Mouse (Mus musculus) heart, postnatal 4 days (tissue): Measurements from ENCODE around the gene Astl. TPM values are rescaled to one million over a fixed set of nuclear protein-coding genes. Genes with fewer than 3 reads are reported as not detected.

Experiments used
- DNase-seq: peaks from one replicate; pipeline ENCODE4 v3.0.0; 2021
- total RNA-seq, 2 experiments: library from RNA; stranded (reverse); gene quantifications; 2 replicates each; pipeline ENCODE4 v1.2.3; 2021

Gene Astl
- total RNA-seq, 2 experiments from 2014 or later = not detected

DNA sequence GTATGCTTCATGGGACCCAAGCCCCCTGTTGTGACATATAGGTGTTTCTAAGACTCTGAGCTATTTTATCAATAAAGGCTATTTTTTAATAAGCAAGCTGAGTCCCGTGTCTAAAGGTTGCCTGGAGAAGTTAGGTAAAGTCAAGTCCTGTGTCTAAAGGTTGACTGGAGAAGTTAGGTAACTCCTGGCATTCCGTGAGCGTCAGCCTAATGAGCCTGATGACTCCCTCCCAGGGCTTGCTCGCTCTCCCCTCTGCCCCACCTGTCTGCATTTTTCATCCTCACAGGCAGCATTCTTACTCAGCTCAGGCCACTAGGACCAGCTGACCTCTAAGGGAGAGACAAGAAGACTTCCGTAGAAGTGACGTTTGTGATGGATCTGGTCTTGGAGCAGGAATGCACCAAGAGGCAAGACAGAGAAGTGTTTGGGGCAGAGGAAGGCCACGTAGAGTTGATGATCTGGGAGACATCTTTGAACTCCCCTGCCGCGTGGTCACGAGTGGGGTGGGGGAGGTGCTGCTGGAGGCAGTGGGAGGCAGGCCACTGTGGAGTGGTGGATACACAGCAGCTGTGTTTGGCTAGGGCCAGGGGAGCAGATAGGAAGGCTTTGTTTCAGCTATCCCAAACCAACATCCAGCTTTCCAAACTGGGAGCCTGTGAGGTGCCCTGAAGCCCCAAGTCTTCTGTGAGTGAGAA lies 28.8 kb downstream of the Astl start:
- no peak for DNase-seq

GRCm38 (mm10) chr2:127369703-127370376 lies 31.4 kb downstream of the Astl start:
- DNase-seq = no peak

- no peak for DNase-seq
Measured at GRCm38 (mm10) chr2:127370561-127371483, 32.4 kb downstream of the Astl start.

DNA sequence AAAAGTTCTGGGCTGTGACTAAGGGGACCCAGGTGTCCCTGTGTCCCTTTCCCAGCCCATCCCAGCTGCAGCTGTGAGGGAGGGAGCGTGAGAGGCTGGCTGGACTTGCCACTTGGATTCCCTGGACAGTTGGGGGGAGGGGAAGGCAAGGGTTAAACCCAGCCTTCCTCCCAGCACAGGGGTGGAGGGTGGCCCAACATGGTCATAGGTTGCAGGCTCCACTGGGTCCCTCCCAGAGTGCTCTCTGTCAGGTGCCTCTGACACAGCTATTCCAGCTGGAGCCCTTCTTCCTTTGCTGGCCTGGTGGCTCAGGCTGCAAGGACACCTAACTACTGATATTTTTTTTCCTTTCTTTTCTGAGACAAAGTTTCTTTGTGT lies 33.0 kb downstream of the Astl start:
- no peak for DNase-seq

DNA sequence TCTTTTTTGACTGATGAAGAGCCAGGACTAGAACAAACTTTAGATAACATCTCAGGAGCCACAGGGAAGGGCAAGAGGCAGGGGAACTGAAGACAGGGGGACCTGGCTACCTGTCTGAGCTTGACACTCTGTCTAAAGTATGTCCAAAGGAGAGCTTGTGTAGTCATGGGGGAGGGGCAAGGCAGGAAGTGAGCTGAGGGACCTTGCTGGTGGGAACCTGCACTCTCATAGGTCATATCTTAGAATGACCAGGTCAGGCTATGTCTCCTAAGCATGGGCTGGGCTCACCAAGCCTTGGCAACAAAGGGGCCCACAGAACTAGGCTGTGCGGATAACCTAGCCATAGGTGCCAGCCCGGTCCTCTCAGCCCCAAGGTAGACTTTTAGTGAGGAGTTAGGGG lies 33.6 kb downstream of the Astl start:
- DNase-seq = no peak

DNA sequence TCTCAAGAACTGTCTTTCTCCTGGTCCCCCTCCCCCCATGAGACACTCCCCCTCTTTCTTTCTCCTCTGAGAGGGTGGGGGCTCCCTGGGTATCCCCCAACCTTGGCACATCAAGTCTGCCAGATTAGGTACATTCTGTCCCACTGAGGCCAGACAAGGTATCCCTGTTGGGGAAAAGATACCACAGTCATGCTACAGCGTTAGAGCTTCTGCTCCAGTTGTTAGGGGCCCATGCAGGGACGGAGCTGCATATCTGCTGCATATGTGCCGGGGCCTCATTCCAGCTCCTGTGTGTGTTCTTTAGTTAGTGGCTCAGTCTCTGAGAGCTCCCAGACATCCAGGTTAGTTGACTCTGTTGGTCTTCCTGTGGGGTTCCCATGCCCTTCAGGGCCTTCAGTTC lies 35.7 kb downstream of the Astl start:
- no peak for DNase-seq

- DNase-seq = no peak
Measured at GRCm38 (mm10) chr2:127375087-127375486, 36.6 kb downstream of the Astl start.

- no peak for DNase-seq
Measured at GRCm38 (mm10) chr2:127375759-127376341, 37.4 kb downstream of the Astl start.

DNA sequence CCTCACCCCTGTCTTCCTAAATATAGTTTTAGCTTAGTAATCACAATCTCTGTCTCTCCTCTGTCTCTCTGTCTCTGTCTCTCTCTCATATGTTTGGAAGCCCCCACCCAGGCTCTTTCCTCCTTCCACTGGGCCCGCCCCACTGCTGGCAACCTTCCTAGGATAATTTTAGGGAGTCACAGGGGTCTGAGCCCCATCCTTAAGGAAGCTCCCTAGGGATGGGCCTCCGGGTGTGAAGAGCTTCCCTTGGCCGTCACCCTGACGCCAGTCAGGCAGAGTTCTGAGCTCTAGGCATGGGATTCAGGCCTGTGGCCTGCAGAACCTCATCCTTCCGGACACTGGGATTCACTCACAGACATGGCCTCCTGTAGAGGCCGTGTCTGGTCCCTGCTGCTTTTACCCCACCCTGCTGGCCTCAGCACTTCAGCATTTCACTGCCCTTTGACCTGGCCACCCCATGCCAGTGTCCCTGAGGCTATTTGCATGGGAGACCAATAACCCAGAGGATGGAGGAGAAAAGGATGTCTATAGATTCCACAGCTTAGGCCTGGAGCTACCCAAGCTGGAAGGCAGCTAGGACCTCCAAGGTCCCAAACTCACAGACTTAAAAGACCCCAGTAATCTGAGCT lies 38.1 kb downstream of the Astl start:
- no peak for DNase-seq

DNA sequence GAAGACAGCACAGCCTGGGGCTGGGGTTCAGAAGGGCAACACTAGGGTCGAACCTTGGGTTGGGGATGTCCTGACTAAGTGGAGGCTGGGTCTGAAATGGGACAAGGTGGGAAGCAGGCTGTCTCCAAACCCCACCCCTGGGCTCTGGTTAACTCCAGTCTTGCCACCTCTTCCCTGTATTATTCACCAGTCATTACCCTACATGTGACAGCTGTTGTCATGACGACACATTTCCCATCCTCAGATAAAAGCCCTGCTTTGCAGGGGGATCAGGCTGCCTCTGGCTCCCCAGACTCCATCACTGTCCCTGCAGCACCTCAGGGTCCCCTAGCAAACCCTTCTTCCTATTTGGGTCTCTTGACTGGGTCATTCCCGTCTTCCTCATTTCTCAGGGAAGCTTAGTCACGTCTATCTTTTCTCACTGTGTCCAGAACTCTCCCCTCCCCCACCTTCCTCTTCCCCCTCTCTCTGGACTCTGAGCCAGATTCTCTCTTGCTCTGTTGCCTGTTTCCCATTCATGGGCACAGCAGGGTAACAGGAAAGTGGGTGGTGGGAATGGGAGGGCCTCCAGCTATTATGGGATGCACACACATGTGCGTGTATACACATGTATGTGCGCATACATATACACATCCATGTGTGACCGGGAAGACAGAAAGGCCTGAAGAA lies 39.6 kb downstream of the Astl start:
- DNase-seq = no peak

DNA sequence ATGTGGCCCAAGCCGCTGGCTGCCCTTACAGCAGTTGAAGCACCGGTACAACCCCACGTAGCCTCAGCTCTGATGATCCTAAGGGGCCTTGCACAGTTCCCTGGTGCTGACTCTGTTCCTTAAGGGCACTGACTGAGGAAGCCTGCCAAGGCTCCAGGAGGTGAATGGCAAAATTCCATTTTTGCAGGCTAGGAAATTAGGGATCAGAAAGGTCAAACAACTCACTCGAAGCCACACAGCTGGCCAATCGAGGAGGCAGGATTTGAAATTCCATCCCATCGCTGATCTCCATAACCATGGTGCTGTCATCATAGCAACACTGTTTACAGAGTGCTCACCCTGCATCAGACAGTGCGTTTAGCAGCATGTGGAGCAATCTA lies 40.2 kb downstream of the Astl start:
- no peak for DNase-seq

- no peak for DNase-seq
Measured at GRCm38 (mm10) chr2:127379250-127379649, 40.8 kb downstream of the Astl start.

DNA sequence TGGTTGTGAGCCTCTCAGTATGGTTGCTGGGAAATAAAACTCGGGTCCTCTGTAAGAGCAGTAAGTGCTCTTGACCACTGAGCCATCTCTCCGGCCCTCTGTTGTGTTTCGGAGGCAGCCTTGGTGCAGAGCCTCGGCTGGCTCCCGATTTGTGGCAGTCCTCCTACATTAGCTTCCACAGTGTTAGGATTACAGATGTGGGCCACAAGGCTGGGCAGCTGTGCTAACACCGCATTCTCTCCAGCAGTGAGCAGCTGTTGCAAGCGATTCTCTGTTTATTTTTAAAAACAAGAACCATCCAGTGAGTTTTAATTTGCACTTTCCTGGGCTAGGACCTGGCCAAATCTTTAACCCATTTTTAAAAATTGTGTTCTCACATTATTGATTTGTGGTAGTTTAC lies 45.4 kb downstream of the Astl start:
- no peak for DNase-seq

DNA sequence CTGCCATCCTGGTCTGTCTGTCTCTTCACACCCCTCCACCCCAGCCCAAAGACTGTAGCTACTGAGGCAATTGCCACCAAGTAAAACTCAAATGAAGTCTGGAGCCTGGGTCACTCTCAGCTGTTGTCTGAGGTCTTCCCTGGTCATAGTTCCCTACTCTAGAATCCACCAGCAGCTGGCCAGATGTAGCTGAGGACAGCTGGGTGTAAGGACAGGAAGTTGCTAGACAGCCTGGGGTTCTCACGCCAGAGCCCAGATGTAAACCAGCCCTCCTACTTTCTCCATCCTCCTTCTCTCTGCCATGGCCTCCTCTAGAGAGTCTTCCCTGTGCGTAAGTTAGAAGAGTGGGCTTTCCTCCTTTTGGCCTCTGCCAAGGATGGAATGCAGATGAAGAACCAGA lies 49.1 kb downstream of the Astl start:
- no peak for DNase-seq

GRCm38 (mm10) chr2:127390352-127390751 lies 51.9 kb downstream of the Astl start:
- DNase-seq = no peak

DNA sequence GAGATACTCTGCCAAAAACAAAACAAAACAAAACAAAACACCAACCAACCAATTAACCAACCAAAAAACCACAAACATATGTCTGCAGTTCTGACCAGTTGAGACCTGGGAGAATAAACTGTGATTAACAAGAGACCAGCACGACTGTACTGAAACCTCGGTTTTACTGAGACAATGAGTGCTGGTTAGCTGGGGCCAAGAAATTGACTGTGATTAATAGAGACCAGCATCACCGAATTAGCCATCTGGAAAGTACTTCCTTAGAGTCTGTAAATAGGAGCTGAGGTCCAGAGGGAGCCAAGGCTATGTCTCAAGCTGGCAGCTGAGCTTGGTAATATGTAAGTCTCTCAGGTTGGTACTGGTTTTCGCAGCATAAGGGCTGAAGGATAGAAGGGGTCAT lies 52.4 kb downstream of the Astl start:
- no peak for DNase-seq

DNA sequence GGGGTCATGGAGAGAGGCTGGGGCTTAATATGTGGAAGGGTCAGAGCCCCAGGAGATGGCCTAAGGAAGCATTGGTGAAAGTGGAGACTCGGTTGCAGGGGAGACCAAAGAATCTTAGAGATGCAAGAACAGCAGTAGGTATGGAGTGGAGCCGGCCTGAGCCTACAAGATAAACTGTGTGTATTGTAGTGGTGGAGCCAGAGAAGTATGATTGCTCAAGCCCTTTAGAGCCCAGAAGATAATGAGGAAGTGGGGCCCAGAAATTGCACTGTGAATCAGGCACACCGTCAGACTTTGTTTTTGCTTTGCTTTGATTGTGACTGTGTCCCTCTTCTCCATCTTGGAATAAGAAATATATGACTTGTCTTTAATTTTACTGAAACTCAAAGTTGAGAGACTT lies 52.9 kb downstream of the Astl start:
- no peak for DNase-seq

DNA sequence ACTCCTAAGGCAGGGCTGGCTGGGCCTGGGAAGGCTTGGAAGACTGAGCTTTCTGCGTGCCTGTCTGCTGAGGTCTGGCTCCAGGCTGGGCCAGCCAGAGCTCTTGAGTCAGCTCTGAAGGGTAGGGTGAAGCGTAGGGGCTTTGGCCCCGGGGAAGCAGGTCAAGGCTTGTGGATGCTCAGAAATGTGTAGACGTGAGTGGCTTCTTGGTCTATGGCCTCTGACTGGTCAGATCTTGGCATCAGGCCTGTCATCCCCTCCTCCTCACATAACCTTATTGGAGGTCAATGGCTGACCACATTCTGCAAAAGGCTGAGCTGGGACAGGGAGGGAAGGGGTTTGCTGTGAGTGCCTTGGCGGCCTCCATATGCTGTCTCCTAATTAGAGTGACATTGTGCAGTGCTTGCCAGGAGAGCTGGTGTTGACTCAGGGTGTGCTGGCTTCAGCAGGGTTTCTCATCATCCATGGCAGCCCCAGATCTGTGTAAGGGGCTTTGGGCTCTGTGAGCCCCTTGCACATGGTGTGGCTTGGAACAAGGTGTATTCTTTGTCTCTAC lies 56.2 kb downstream of the Astl start:
- DNase-seq = no peak

DNA sequence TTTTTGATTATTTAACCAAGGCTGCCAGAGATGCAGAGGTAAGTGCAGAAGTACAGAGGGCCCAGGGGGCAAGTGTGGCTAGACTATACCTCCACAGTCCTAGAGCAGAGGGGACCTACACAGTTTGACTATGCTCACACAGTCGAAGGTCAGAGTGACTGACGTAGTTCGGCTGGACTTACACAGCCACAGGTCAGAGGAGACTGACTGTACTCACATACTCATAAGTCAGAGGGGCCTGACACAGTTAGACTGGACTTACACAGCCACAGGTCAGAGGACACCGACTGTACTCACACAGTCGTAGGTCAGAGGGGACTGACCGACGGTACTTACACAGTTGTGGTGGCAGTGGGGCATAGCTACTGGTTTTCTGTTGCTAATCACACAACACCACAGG lies 60.3 kb downstream of the Astl start:
- no peak for DNase-seq
